Mouse (Mus musculus): ENCODE measurements around the gene Atp2a2.

- TF ChIP-seq CTCF (conservative IDR thresholded peaks at IDR 0.05; ENCODE audit: low read length) (no peak), NANOG (IDR thresholded peaks at IDR 0.05; ENCODE audit: borderline replicate concordance, low read length) (no peak)
Measured at GRCm38 (mm10) chr5:122543392-122543791, 41.4 kb upstream of the Atp2a2 start.

All from E14TG2a.4 (cell line).